Mouse (Mus musculus) bone marrow, adult 2 months (tissue): ENCODE results near the gene Nsun4. TPM values are rescaled to one million over a fixed set of nuclear protein-coding genes. Genes with fewer than 3 reads are reported as not detected.

Experiments
- H3K27ac ChIP-seq: fragments of 200-500 bp; 2 replicates; pipeline ENCODE4 v1.5.1; 2012; ENCODE audit warnings: low read depth, mild to moderate bottlenecking, control low read depth, inconsistent platforms, low read length; ENCODE audit not compliant: control insufficient read depth, poor library complexity, insufficient read depth
- H3K4me1 ChIP-seq: fragments of 200-500 bp; 2 replicates; pipeline ENCODE4 v1.6.1; 2011; ENCODE audit warnings: low read length; ENCODE audit not compliant: control insufficient read depth, insufficient read depth
- H3K4me3 ChIP-seq: fragments of 200-500 bp; replicated peaks from 2 replicates; pipeline ENCODE3; 2011; ENCODE audit warnings: mild to moderate bottlenecking, low read depth, low read length, control low read depth; ENCODE audit not compliant: control insufficient read depth
- CTCF ChIP-seq: fragments of 200-500 bp; IDR thresholded peaks from 2 replicates; pipeline ENCODE4 v1.5.1; 2011; ENCODE audit warnings: low read length, control low read depth; ENCODE audit not compliant: control insufficient read depth, insufficient read depth
- POLR2A ChIP-seq: fragments of 200-500 bp; IDR thresholded peaks from 2 replicates; pipeline ENCODE4 v1.6.1; 2011; ENCODE audit warnings: low read depth, mild to moderate bottlenecking, control low read depth, low read length, borderline replicate concordance; ENCODE audit not compliant: control insufficient read depth
- WGBS: fragments of 180-500 bp; shearing (Covaris S2); methylation state at CpG from one replicate; pipeline ENCODE4 v1.1.7; 2018; 5-methylcytosine and 5-hydroxymethylcytosine counted together
- polyA plus RNA-seq: library from polyadenylated mRNA; stranded (reverse); fragments of >200 nt; gene quantifications from 2 replicates; pipeline ENCODE4 v1.2.4, GENCODE M21; 2011; ENCODE audit warnings: low replicate concordance; ENCODE audit not compliant: missing spikeins, insufficient read depth, insufficient read length

The Nsun4 gene
- polyA plus RNA-seq: 5.8 and 13.0 TPM in 2 replicates

DNA sequence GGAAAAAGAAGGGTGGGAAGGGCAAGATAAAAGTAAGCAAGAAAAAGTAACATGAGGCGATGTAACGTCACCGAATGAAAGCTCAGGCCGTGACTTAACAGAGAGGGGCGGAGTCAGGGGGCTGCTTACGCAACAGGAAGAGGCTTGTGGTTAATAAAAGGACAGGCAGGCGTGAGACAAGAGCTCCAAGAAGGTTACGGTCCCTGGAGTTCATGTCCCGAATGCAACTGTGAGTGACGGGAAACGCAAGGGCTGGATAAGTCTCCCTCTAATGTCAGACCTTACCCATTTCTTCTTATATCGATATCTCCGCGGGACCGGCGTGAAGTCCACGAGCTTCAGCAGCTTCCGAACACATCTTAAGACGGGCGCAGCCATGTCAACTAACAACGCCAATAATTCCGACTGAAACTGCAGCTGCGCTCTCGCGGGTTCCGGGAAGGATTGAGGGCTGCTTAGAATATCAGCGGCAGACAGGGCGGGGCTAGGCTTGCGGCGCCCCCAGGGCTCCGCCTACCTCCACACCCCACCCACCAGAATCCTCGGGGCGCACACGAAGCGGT is at the start of gene Nsun4:
Gene Nsun4, minus strand, starts transcription at position 478 of the 563 bp plus-strand sequence.
- peak within 1 kb of the TSS; percentile 81 for H3K27ac ChIP-seq
- WGBS: under 1% methylated on average over 35 of the region's 35 CpGs
- peak within 1 kb of the TSS; percentile 86 for H3K4me3 ChIP-seq
- H3K4me1 ChIP-seq: no peaks in the 10 kb centered on the region; the same call in 1 of the 2 replicates
- TF ChIP-seq POLR2A (peak; percentile 54; the same call in 1 of the 2 replicates), CTCF (no peak)

GRCm38 (mm10) chr4:116100959-116101358 is 47.3 kb upstream of the Nsun4 start:
- no peak overlapping the region for H3K4me3 ChIP-seq
- H3K27ac ChIP-seq: no peak overlapping the region
- WGBS: 49% methylated on average over 7 of the region's 7 CpGs
- H3K4me1 ChIP-seq: no peaks in the 10 kb centered on the region; the same call in 1 of the 2 replicates
- TF ChIP-seq CTCF (no peak), POLR2A (no peak)

- TF ChIP-seq POLR2A (no peak), CTCF (no peak)
- Histone ChIP-seq H3K4me1 (no peaks in the 10 kb centered on the region; the same call in 1 of the 2 replicates), H3K27ac (no peak overlapping the region), H3K4me3 (no peak overlapping the region)
- 89% methylated on average over 8 of the region's 8 CpGs for WGBS
Measured at GRCm38 (mm10) chr4:116097211-116097610, 43.5 kb upstream of the Nsun4 start.

- H3K27ac ChIP-seq: no peak overlapping the region
- H3K4me1 ChIP-seq: no peaks in the 10 kb centered on the region; the same call in 1 of the 2 replicates
- no peak overlapping the region for H3K4me3 ChIP-seq
- TF ChIP-seq POLR2A (no peak), CTCF (no peak)
- 89% methylated on average over 10 of the region's 10 CpGs for WGBS
Measured at GRCm38 (mm10) chr4:116096291-116096690, 42.6 kb upstream of the Nsun4 start.

DNA sequence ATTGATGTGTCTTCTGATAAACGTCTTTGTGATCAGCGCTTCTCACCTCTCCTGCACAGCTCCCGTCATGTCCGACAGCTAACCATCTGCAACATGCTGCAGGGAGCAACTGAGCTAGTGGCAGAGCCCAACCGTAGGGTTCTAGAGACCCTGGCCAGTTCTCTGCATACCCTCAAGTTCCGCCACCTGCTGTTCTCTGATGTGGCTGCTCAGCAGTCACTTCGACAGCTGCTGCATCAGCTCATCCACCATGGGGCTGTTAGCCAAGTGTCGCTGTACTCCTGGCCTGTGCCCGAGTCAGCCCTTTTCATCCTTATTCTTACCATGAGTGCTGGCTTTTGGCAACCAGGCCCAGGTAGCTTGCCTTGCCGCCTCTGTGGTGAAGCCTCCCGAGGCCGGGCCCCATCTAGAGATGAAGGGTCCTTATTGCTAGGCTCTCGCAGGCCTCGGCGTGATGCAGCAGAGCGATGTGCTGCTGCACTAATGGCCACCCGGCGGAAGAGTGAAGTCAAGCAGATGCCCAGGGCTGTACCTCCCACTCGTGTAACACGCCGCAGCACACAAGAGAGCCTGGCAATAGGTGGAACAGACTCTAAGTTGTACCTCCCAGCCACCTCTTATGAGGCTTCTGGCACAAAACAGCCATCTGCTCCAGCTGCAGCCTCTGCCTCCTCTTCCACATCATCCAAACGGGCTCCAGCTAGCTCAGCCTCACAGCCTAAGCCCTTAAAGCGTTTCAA is 35.0 kb upstream of the Nsun4 start:
- H3K4me3 ChIP-seq: no peak overlapping the region
- no peaks in the 10 kb centered on the region for H3K4me1 ChIP-seq
- 93% methylated on average over 23 of the region's 23 CpGs for WGBS
- TF ChIP-seq CTCF (no peak), POLR2A (no peak)
- H3K27ac ChIP-seq: no peak overlapping the region

- WGBS: 50% methylated on average over 3 of the region's 3 CpGs
- Histone ChIP-seq H3K27ac (no peak overlapping the region), H3K4me1 (no peaks in the 10 kb centered on the region; the same call in 1 of the 2 replicates), H3K4me3 (no peak overlapping the region)
- TF ChIP-seq POLR2A: no peak
- no peak for TF ChIP-seq CTCF
Measured at GRCm38 (mm10) chr4:116077240-116078095, 23.8 kb upstream of the Nsun4 start.

GRCm38 (mm10) chr4:116076369-116077231 is 22.9 kb upstream of the Nsun4 start:
- TF ChIP-seq POLR2A (no peak), CTCF (no peak)
- Histone ChIP-seq H3K27ac (peak overlapping the region; percentile 83), H3K4me1 (no peaks in the 10 kb centered on the region; the same call in 1 of the 2 replicates), H3K4me3 (peak overlapping the region; percentile 85)
- 4% methylated on average over 37 of the region's 37 CpGs for WGBS
